Mouse (Mus musculus) cerebellum, adult 2 months (tissue): ENCODE data around the gene Rere.

Experiments used
- CTCF ChIP-seq: fragments of 200-500 bp; IDR thresholded peaks from 2 replicates; pipeline ENCODE4 v1.5.1; 2011; ENCODE audit warnings: low read depth, mild to moderate bottlenecking, control low read depth, low read length, moderate library complexity, borderline replicate concordance; ENCODE audit not compliant: insufficient read depth
- POLR2A ChIP-seq: fragments of 200-500 bp; IDR thresholded peaks from 2 replicates; pipeline ENCODE4 v1.6.1; 2011; ENCODE audit warnings: low read length, control low read depth, borderline replicate concordance; ENCODE audit not compliant: insufficient read depth

GRCm38 (mm10) chr4:150236031-150236430, 45.4 kb upstream of the Rere start:
- no peak for TF ChIP-seq CTCF
- TF ChIP-seq POLR2A = no peak
